Mouse (Mus musculus) CH12.LX (cell line): Measurements from ENCODE around the gene Myh11. TPM values are rescaled to one million over a fixed set of nuclear protein-coding genes. Genes with fewer than 3 reads are reported as not detected.
A peak's percentile ranks its signal among the peaks of the same experiment; 100 is the strongest.

Source experiments
- DNase-seq: peaks from one replicate; pipeline ENCODE4 v3.0.0-alpha.2; 2013; ENCODE audit errors: extremely low read depth
- H3K27ac ChIP-seq: 2 replicates; pipeline ENCODE4 v1.5.1; 2012; ENCODE audit warnings: low read depth, mild to moderate bottlenecking, control low read depth, moderate library complexity; ENCODE audit not compliant: insufficient read depth
- H3K27me3 ChIP-seq: replicated peaks from 2 replicates; pipeline ENCODE3; 2012; ENCODE audit warnings: inconsistent platforms
- H3K36me3 ChIP-seq, 2 experiments: replicated peaks in 1 of 2; 2 replicates each; pipeline versions ENCODE3 to v1.6.1; 2012; ENCODE audit warnings: inconsistent platforms in 1 of 2, low read length in 1 of 2, mild to moderate bottlenecking in 1 of 2, mixed read lengths in 1 of 2, moderate library complexity in 1 of 2; ENCODE audit not compliant: control insufficient read depth in 1 of 2, insufficient read depth in 1 of 2
- H3K4me1 ChIP-seq, 2 experiments: 2 replicates each; pipeline ENCODE4 v1.6.1; 2012; ENCODE audit warnings: inconsistent platforms in 1 of 2, moderate library complexity in 1 of 2; ENCODE audit not compliant: insufficient read depth in 2 of 2, control insufficient read depth in 1 of 2
- H3K4me2 ChIP-seq: 2 replicates; pipeline ENCODE4 v1.6.1; 2012; ENCODE audit warnings: low read depth, mild to moderate bottlenecking, control low read depth; ENCODE audit not compliant: poor library complexity, insufficient read depth, severe bottlenecking
- H3K4me3 ChIP-seq, 3 experiments: fragments of 150-350 bp in 1 of 3; sonication (generic) in 1 of 3; replicated peaks in 1 of 3; 2 replicates each; pipeline versions ENCODE3 to v1.5.1; 2011 to 2012; ENCODE audit warnings: low read depth in 2 of 3, low read length in 2 of 3, mild to moderate bottlenecking in 2 of 3, moderate library complexity in 2 of 3, control low read depth in 1 of 3, improper control_type of control experiment in 1 of 3, inconsistent platforms in 1 of 3, mixed read lengths in 1 of 3; ENCODE audit not compliant: poor library complexity in 1 of 3
- H3K79me2 ChIP-seq: replicated peaks from 2 replicates; pipeline ENCODE4 v1.6.1; 2012; ENCODE audit warnings: mild to moderate bottlenecking, moderate library complexity; ENCODE audit not compliant: control insufficient read depth, poor library complexity, insufficient read depth, severe bottlenecking; ENCODE audit errors: extremely low read depth
- H3K9ac ChIP-seq: 2 replicates; pipeline ENCODE4 v1.6.1; 2012; ENCODE audit warnings: low read depth, mild to moderate bottlenecking, control low read depth, moderate library complexity; ENCODE audit not compliant: insufficient read depth
- H3K9me3 ChIP-seq: replicated peaks from 2 replicates; pipeline ENCODE3; 2012; ENCODE audit warnings: low read length, inconsistent platforms, mixed read lengths
- BHLHE40 ChIP-seq: IDR thresholded peaks from 2 replicates; pipeline ENCODE4 v1.6.1; 2011; ENCODE audit warnings: mild to moderate bottlenecking, low read depth, low read length, improper control_type of control experiment
- CHD1 ChIP-seq: IDR thresholded peaks from 2 replicates; pipeline ENCODE4 v1.6.1; 2012; ENCODE audit warnings: low read depth, low read length, improper control_type of control experiment, inconsistent platforms
- CTCF ChIP-seq, 2 experiments: IDR thresholded peaks in 1 of 2; conservative IDR thresholded peaks in 1 of 2; 2 replicates each; pipeline ENCODE4 v1.5.1; 2011 to 2012; ENCODE audit warnings: low read depth in 2 of 2, low read length in 2 of 2, improper control_type of control experiment in 1 of 2, inconsistent platforms in 1 of 2, mild to moderate bottlenecking in 1 of 2, moderate library complexity in 1 of 2
- E2F4 ChIP-seq: IDR thresholded peaks from 2 replicates; pipeline ENCODE4 v1.6.1; 2011; ENCODE audit warnings: low read depth, low read length, improper control_type of control experiment; ENCODE audit not compliant: insufficient replicate concordance
- ELF1 ChIP-seq: IDR thresholded peaks from 2 replicates; pipeline ENCODE4 v1.6.1; 2014; ENCODE audit warnings: low read depth, mild to moderate bottlenecking, inconsistent platforms, low read length, improper control_type of control experiment
- EP300 ChIP-seq: IDR thresholded peaks from 2 replicates; pipeline ENCODE4 v1.6.1; 2011; ENCODE audit warnings: low read length, improper control_type of control experiment
- ETS1 ChIP-seq: conservative IDR thresholded peaks from 2 replicates; pipeline ENCODE4 v1.6.1; 2012; ENCODE audit warnings: low read depth, mild to moderate bottlenecking, inconsistent platforms, low read length, improper control_type of control experiment, moderate library complexity
- GABPA ChIP-seq: IDR thresholded peaks from 2 replicates; pipeline ENCODE4 v1.6.1; 2012; ENCODE audit warnings: low read depth, low read length, improper control_type of control experiment, inconsistent platforms; ENCODE audit not compliant: insufficient replicate concordance
- HCFC1 ChIP-seq: IDR thresholded peaks from 2 replicates; pipeline ENCODE4 v1.6.1; 2012; ENCODE audit warnings: low read depth, mild to moderate bottlenecking, inconsistent platforms, low read length, improper control_type of control experiment
- IRF4 ChIP-seq: IDR thresholded peaks from 2 replicates; pipeline ENCODE4 v1.6.1; 2014; ENCODE audit warnings: low read depth, mild to moderate bottlenecking, inconsistent platforms, low read length, improper control_type of control experiment
- JUN ChIP-seq: IDR thresholded peaks from 2 replicates; pipeline ENCODE4 v1.6.1; 2011; ENCODE audit warnings: low read depth, mild to moderate bottlenecking, low read length, improper control_type of control experiment, moderate library complexity; ENCODE audit not compliant: insufficient read depth
- MAFK ChIP-seq: IDR thresholded peaks from 2 replicates; pipeline ENCODE4 v1.6.1; 2011; ENCODE audit warnings: low read length, improper control_type of control experiment; ENCODE audit not compliant: insufficient replicate concordance
- MAZ ChIP-seq: IDR thresholded peaks from 2 replicates; pipeline ENCODE4 v1.6.1; 2012; ENCODE audit warnings: low read depth, mild to moderate bottlenecking, inconsistent platforms, low read length, improper control_type of control experiment, moderate library complexity
- MYC ChIP-seq: IDR thresholded peaks from 2 replicates; pipeline ENCODE4 v1.6.1; 2011; ENCODE audit warnings: low read depth, mild to moderate bottlenecking, improper control_type of control experiment, low read length
- NELFE ChIP-seq: IDR thresholded peaks from 2 replicates; pipeline ENCODE4 v1.6.1; 2011; ENCODE audit warnings: low read depth, low read length, improper control_type of control experiment
- PAX5 ChIP-seq: IDR thresholded peaks from 2 replicates; pipeline ENCODE4 v1.6.1; 2012; ENCODE audit warnings: low read length, inconsistent platforms, mixed read lengths
- POLR2A ChIP-seq: IDR thresholded peaks from 2 replicates; pipeline ENCODE4 v1.6.1; 2011; ENCODE audit warnings: low read depth, mild to moderate bottlenecking, improper control_type of control experiment, low read length
- RAD21 ChIP-seq: IDR thresholded peaks from 2 replicates; pipeline ENCODE4 v1.6.1; 2011; ENCODE audit warnings: low read depth, mild to moderate bottlenecking, low read length, improper control_type of control experiment, moderate library complexity
- RCOR1 ChIP-seq: conservative IDR thresholded peaks from 2 replicates; pipeline ENCODE4 v1.6.1; 2012; ENCODE audit warnings: low read depth, mild to moderate bottlenecking, inconsistent platforms, low read length, improper control_type of control experiment
- SIN3A ChIP-seq: IDR thresholded peaks from 2 replicates; pipeline ENCODE4 v1.6.1; 2012; ENCODE audit warnings: low read length, improper control_type of control experiment, inconsistent platforms
- SMC3 ChIP-seq: IDR thresholded peaks from 2 replicates; pipeline ENCODE4 v1.6.1; 2011; ENCODE audit warnings: low read depth, low read length, improper control_type of control experiment
- UBTF ChIP-seq: IDR thresholded peaks from 2 replicates; pipeline ENCODE4 v1.6.1; 2012; ENCODE audit warnings: low read depth, mild to moderate bottlenecking, inconsistent platforms, low read length, improper control_type of control experiment, moderate library complexity
- USF2 ChIP-seq: conservative IDR thresholded peaks from 2 replicates; pipeline ENCODE4 v1.6.1; 2011; ENCODE audit warnings: low read depth, low read length, improper control_type of control experiment
- ZC3H11A ChIP-seq: IDR thresholded peaks from 2 replicates; pipeline ENCODE4 v1.6.1; 2012; ENCODE audit warnings: low read depth, mild to moderate bottlenecking, inconsistent platforms, low read length, improper control_type of control experiment
- ZMIZ1 ChIP-seq: IDR thresholded peaks from 2 replicates; pipeline ENCODE4 v1.6.1; 2012; ENCODE audit warnings: low read depth, mild to moderate bottlenecking, inconsistent platforms, low read length, improper control_type of control experiment
- ZNF384 ChIP-seq: IDR thresholded peaks from 2 replicates; pipeline ENCODE4 v1.6.1; 2012; ENCODE audit warnings: low read depth, low read length, improper control_type of control experiment, inconsistent platforms
- dilution Hi-C: fragments of 300-500 bp; cut with MboI; formaldehyde crosslinking; loops from 2 replicates; pipeline ENCODE4 v1.14.3; 2020; ENCODE audit warnings: low sequenced_read_pairs; ENCODE audit not compliant: extremely low pct_unique_long_range_greater_than_20kb, extremely low pct_ligation_motif_present
- in situ Hi-C: fragments of 300-500 bp; cut with MboI; formaldehyde crosslinking; loops from 3 replicates; pipeline ENCODE4 v1.14.3; 2019; ENCODE audit warnings: low sequenced_read_pairs, low pct_ligation_motif_present, low pct_unique_long_range_greater_than_20kb, mixed read lengths
- polyA plus RNA-seq: library from polyadenylated mRNA; unstranded; fragments of >175 nt; gene quantifications from 2 replicates; pipeline ENCODE4 v1.2.1, GENCODE M21; 2012; ENCODE audit warnings: low read depth; ENCODE audit not compliant: insufficient read length
- total RNA-seq, 2 experiments: library from RNA; depleted of rRNA; stranded (reverse); fragments of 300-350 nt in 1 of 2; fragments of >200 nt in 1 of 2; gene quantifications; 2 replicates each; pipeline ENCODE4 v1.2.3; 2012 to 2014

The Myh11 gene
- total and polyA plus RNA-seq, 3 experiments = 0.04 to 0.06 (median 0.04) TPM

- Histone ChIP-seq H3K27ac (no peak overlapping the region), H3K27me3 (no peaks in the 10 kb centered on the region), H3K79me2 (no peaks in the 10 kb centered on the region), H3K36me3 (peaks cover 0 to 15% of the 10 kb centered on the region in 2 experiments), H3K4me3 (no peak overlapping the region), H3K9me3 (no peaks in the 10 kb centered on the region), H3K4me2 (no peak overlapping the region), H3K4me1 (peaks cover 0 to 8% of the 10 kb centered on the region in 2 experiments; a peak in 2 of 4 replicates), H3K9ac (no peak overlapping the region)
- dilution Hi-C loops (no loop called here), in situ Hi-C loops (no loop called here)
- peak; percentile 11 for DNase-seq
- TF ChIP-seq CTCF (conservative IDR thresholded peaks at IDR 0.05 in 1 of 2, IDR thresholded peaks at IDR 0.05 in 1 of 2; ENCODE audit: low read depth in 2 of 2, low read length in 2 of 2) = peak; percentile 20 to 67; a peak in 2 of 4 replicates
- TF ChIP-seq RAD21 = peak; percentile 49
- TF ChIP-seq HCFC1 = no peak
- TF ChIP-seq SMC3 = peak; percentile 47
Measured at GRCm38 (mm10) chr16:14198798-14199197, 92.4 kb downstream of the Myh11 start.

- Histone ChIP-seq H3K4me3 (no peak overlapping the region), H3K4me2 (no peak overlapping the region), H3K36me3 (peaks cover 23 to 49% of the 10 kb centered on the region in 2 experiments), H3K27ac (no peak overlapping the region), H3K9me3 (no peaks in the 10 kb centered on the region), H3K9ac (no peak overlapping the region), H3K4me1 (no peaks in the 10 kb centered on the region), H3K27me3 (no peaks in the 10 kb centered on the region), H3K79me2 (no peaks in the 10 kb centered on the region)
- dilution Hi-C loops = no loop called here
- no peak for TF ChIP-seq POLR2A
- no peak for TF ChIP-seq IRF4
- TF ChIP-seq PAX5 = no peak
- no peak for TF ChIP-seq JUN
- no peak for TF ChIP-seq MAFK
- peak; percentile 5 for TF ChIP-seq USF2
- TF ChIP-seq MYC = no peak
- TF ChIP-seq UBTF = no peak
- no peak for TF ChIP-seq HCFC1
- TF ChIP-seq GABPA = no peak
- peak; percentile 83 to 98 for TF ChIP-seq CTCF (conservative IDR thresholded peaks at IDR 0.05 in 1 of 2, IDR thresholded peaks at IDR 0.05 in 1 of 2; ENCODE audit: low read depth in 2 of 2, low read length in 2 of 2)
- no peak for TF ChIP-seq RCOR1
- TF ChIP-seq ZNF384 = no peak
- TF ChIP-seq MAZ = no peak
- no peak for TF ChIP-seq CHD1
- TF ChIP-seq SMC3 = peak; percentile 64
- no peak for TF ChIP-seq ELF1
- no peak for TF ChIP-seq ZC3H11A
- TF ChIP-seq E2F4 = no peak
- TF ChIP-seq NELFE = no peak
- TF ChIP-seq ZMIZ1 = no peak
- no peak for TF ChIP-seq ETS1
- no peak for TF ChIP-seq EP300
- TF ChIP-seq BHLHE40 = no peak
- peak; percentile 63 for TF ChIP-seq RAD21
- no peak for TF ChIP-seq SIN3A
- in situ Hi-C loops = no loop called here
- DNase-seq = peak; percentile 77
Measured at GRCm38 (mm10) chr16:14195427-14195826, 95.7 kb downstream of the Myh11 start.
